Mouse (Mus musculus): ENCODE results near the gene C130032M10Rik.

DNA sequence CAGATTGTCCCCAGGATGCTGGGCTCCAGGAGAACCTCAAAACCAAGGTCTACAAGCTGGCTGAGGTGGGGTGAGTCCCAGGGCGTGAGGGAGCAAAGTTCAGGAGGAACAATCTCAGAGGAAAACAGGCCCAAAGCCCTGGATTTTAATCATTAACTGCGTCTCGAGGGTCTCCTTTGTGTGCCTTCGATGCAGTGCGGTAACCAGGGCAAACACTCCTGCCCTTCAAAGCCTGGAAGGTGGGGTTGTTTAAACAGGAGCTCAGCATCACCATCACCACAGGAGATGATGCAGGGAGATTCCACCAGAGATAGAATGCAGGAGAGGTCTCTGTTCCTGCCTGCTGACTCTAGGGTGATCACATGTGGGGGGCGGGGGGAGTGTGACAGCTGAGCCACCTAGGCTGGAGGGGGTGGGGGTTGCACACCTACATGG lies 32.2 kb downstream of the C130032M10Rik start:
- TF ChIP-seq POLR2A (IDR thresholded peaks at IDR 0.05; ENCODE audit: insufficient read length, low read depth) (no peak), E2F4 (IDR thresholded peaks at IDR 0.05; ENCODE audit: insufficient read depth) (no peak), REST (IDR thresholded peaks at IDR 0.05; ENCODE audit: insufficient read depth, insufficient read length) (no peak), MYOG (IDR thresholded peaks at IDR 0.05; ENCODE audit: control insufficient read depth in 1 of 3, insufficient read depth in 1 of 3, insufficient read length in 2 of 3, low read depth in 2 of 3) (no peak), MYOD1 (IDR thresholded peaks at IDR 0.05; ENCODE audit: control insufficient read depth in 1 of 3, insufficient read length in 2 of 3, low read depth in 2 of 3) (no peak), MAX (IDR thresholded peaks at IDR 0.05; ENCODE audit: low read depth) (no peak), SRF (IDR thresholded peaks at IDR 0.05; ENCODE audit: control insufficient read depth, insufficient read length, low read depth) (no peak), USF1 (IDR thresholded peaks at IDR 0.05; ENCODE audit: low read depth) (no peak), POLR2AphosphoS2 (IDR thresholded peaks at IDR 0.05; ENCODE audit: insufficient read length, low read depth) (no peak)

Data from myocyte (in vitro differentiated cells).